Mouse (Mus musculus): Measurements from ENCODE around the gene Larp1b.

- TF ChIP-seq EP300 (IDR thresholded peaks at IDR 0.05; ENCODE audit: low read depth) (no peak), CTCF (IDR thresholded peaks at IDR 0.05; ENCODE audit: low read depth) (no peak)
Measured at GRCm38 (mm10) chr3:41041241-41041640, 91.6 kb downstream of the Larp1b start.

Measured in heart, postnatal 0 days (tissue).